ENCODE assay signal across 13 mouse cellular contexts in genomic region chr16:94524691-94525090, GRCm38 (mm10). TPM values are rescaled to one million over a fixed set of nuclear protein-coding genes. Genes with fewer than 3 reads are reported as not detected.
DNase-seq lines count a peak whose midpoint lies in the region; ATAC-seq lines count a peak whose summit lies in the region.
"Had no signal": no experiment of that assay in that cellular context is flagged by ENCODE, and none has a peak within 500 bp of the region (broad histone marks: within the 10 kb centered on the region; RNA-seq: fewer than 3 reads in every experiment).

No protein-coding gene starts in this region.

- peaks cover 30% of the 10 kb centered on the region for H3K4me1 ChIP-seq in forebrain, embryonic 10.5 days
- peaks cover 23% of the 10 kb centered on the region for H3K4me1 ChIP-seq in forebrain, embryonic 16.5 days (replicated peaks; ENCODE audit: control insufficient read depth, insufficient read depth, low read length)
- H3K4me1 ChIP-seq in kidney, embryonic 15.5 days = peaks cover 33% of the 10 kb centered on the region
- peaks cover 28% of the 10 kb centered on the region for H3K4me1 ChIP-seq in limb, embryonic 13.5 days

- no peak for DNase-seq in forebrain, embryonic 10.5 days (ENCODE audit: extremely low spot score, low spot score)
- DNase-seq in kidney, postnatal 10 days = no peak
- peak; percentile 21 for DNase-seq in 3T3-L1 (ENCODE audit: low read depth, low spot score)
- no peak for DNase-seq in urinary bladder, postnatal 25 days (ENCODE audit: low spot score)
- no peak for DNase-seq in thymus, postnatal 10 days (ENCODE audit: low spot score in 2 of 2)
- DNase-seq: B cell, adult 2 months; kidney, postnatal 25 days; lung, postnatal 4 days had no signal

- no peak overlapping the region for H3K27ac ChIP-seq in forebrain, embryonic 10.5 days
- no peak overlapping the region for H3K27ac ChIP-seq in forebrain, embryonic 16.5 days (ENCODE audit: low read length)
- no peak overlapping the region for H3K27ac ChIP-seq in kidney, embryonic 15.5 days
- H3K27ac ChIP-seq in limb, embryonic 13.5 days = no peak overlapping the region
- H3K27ac ChIP-seq: left cerebral cortex, adult 2 months had no signal

- no peaks in the 10 kb centered on the region for H3K9me3 ChIP-seq in forebrain, embryonic 10.5 days
- no peaks in the 10 kb centered on the region for H3K9me3 ChIP-seq in forebrain, embryonic 16.5 days (ENCODE audit: control insufficient read depth, low read length)
- no peaks in the 10 kb centered on the region for H3K9me3 ChIP-seq in kidney, embryonic 15.5 days (replicated peaks)
- H3K9me3 ChIP-seq in limb, embryonic 13.5 days = no peaks in the 10 kb centered on the region
- H3K9me3 ChIP-seq: heart, embryonic 10.5 days had no signal

- no peak overlapping the region for H3K4me2 ChIP-seq in forebrain, embryonic 16.5 days (ENCODE audit: low read length)
- H3K4me2 ChIP-seq in kidney, embryonic 15.5 days = peak overlapping the region; percentile 67
- H3K4me2 ChIP-seq in limb, embryonic 13.5 days (replicated peaks) = peak overlapping the region; percentile 77

- H3K9ac ChIP-seq in forebrain, embryonic 16.5 days (replicated peaks; ENCODE audit: low read depth, low read length) = no peak overlapping the region
- no peak overlapping the region for H3K9ac ChIP-seq in kidney, embryonic 15.5 days
- H3K9ac ChIP-seq in limb, embryonic 13.5 days = peak overlapping the region; percentile 79; the same call in 1 of the 2 replicates

- WGBS in forebrain, embryonic 10.5 days = 86% methylated on average over 9 of the region's 9 CpGs
- WGBS in forebrain, embryonic 16.5 days = 85% methylated on average over 9 of the region's 9 CpGs
- 86% methylated on average over 9 of the region's 9 CpGs for WGBS in kidney, embryonic 15.5 days
- 88% methylated on average over 9 of the region's 9 CpGs for WGBS in limb, embryonic 13.5 days

- peak overlapping the region; percentile 91 for H3K4me3 ChIP-seq in forebrain, embryonic 10.5 days
- H3K4me3 ChIP-seq in forebrain, embryonic 16.5 days (replicated peaks; ENCODE audit: low read length) = no peak overlapping the region
- H3K4me3 ChIP-seq in kidney, embryonic 15.5 days (replicated peaks) = no peak overlapping the region
- H3K4me3 ChIP-seq in limb, embryonic 13.5 days = no peak overlapping the region; the same call in 1 of the 2 replicates

- no peaks in the 10 kb centered on the region; the same call in 1 of the 2 replicates for H3K36me3 ChIP-seq in forebrain, embryonic 10.5 days (replicated peaks)
- H3K36me3 ChIP-seq in forebrain, embryonic 16.5 days (ENCODE audit: control insufficient read depth, insufficient read depth) = no peaks in the 10 kb centered on the region
- no peaks in the 10 kb centered on the region for H3K36me3 ChIP-seq in kidney, embryonic 15.5 days
- no peaks in the 10 kb centered on the region for H3K36me3 ChIP-seq in limb, embryonic 13.5 days

- no peaks in the 10 kb centered on the region for H3K27me3 ChIP-seq in forebrain, embryonic 10.5 days (ENCODE audit: poor library complexity, severe bottlenecking)
- H3K27me3 ChIP-seq in forebrain, embryonic 16.5 days (replicated peaks; ENCODE audit: control insufficient read depth, insufficient read depth, low read length) = no peaks in the 10 kb centered on the region
- no peaks in the 10 kb centered on the region for H3K27me3 ChIP-seq in kidney, embryonic 15.5 days
- no peaks in the 10 kb centered on the region for H3K27me3 ChIP-seq in limb, embryonic 13.5 days

- no peak for ATAC-seq in forebrain, embryonic 16.5 days
- no peak for ATAC-seq in kidney, embryonic 15.5 days (replicated peaks; ENCODE audit: low FRiP score)
- ATAC-seq in limb, embryonic 13.5 days (ENCODE audit: low FRiP score, low read depth) = no peak

RNA-seq across cellular contexts. Expression of gene Vps26c, which starts 1.9 kb away (rescaled TPM):
- polyA plus RNA-seq in forebrain, embryonic 10.5 days (2016; fragmentation: Nextera tagmentation; extraction: Ambion mirVana) = 55.8 and 56.1 TPM in 2 replicates
- polyA plus RNA-seq in forebrain, embryonic 16.5 days (2015; fragmentation: Nextera tagmentation; extraction: Ambion mirVana) = 85.1 and 89.6 TPM in 2 replicates
- polyA plus RNA-seq in kidney, embryonic 15.5 days (2015; fragmentation: Nextera tagmentation; extraction: Ambion mirVana) = 56.4 and 59.3 TPM in 2 replicates
- 55.2 and 60.2 TPM in 2 replicates for polyA plus RNA-seq in limb, embryonic 13.5 days (2015; fragmentation: Nextera tagmentation; extraction: Ambion mirVana)

RNA-seq across cellular contexts. Expression of gene Dyrk1a, which starts 45.1 kb away (rescaled TPM):
- 9.1 TPM in 2 replicates for polyA plus RNA-seq in forebrain, embryonic 10.5 days (2016; fragmentation: Nextera tagmentation; extraction: Ambion mirVana)
- 12.8 TPM in 2 replicates for polyA plus RNA-seq in forebrain, embryonic 16.5 days (2015; fragmentation: Nextera tagmentation; extraction: Ambion mirVana)
- 8.7 and 9.7 TPM in 2 replicates for polyA plus RNA-seq in kidney, embryonic 15.5 days (2015; fragmentation: Nextera tagmentation; extraction: Ambion mirVana)
- polyA plus RNA-seq in limb, embryonic 13.5 days (2015; fragmentation: Nextera tagmentation; extraction: Ambion mirVana) = 10.3 and 11.5 TPM in 2 replicates
